ENCODE assay signal across 13 mouse cellular contexts in genomic region chr6:90760886-90761285, GRCm38 (mm10).
A peak's percentile ranks its signal among the peaks of the same experiment; 100 is the strongest.
DNase-seq lines count a peak whose midpoint lies in the region; ATAC-seq and TF ChIP-seq lines count a peak whose summit lies in the region.
"Had no signal": no experiment of that assay in that cellular context is flagged by ENCODE, and none has a peak within 500 bp of the region (broad histone marks: within the 10 kb centered on the region; RNA-seq: fewer than 3 reads in every experiment).

No protein-coding gene starts in this region.

- TF ChIP-seq EP300 in MEL (IDR thresholded peaks at IDR 0.05; ENCODE audit: low read depth in 1 of 2, low read length in 2 of 2), result no peak

- no peak for TF ChIP-seq RAD21 in MEL (IDR thresholded peaks at IDR 0.05; ENCODE audit: low read depth, low read length)

- no peak for DNase-seq in gastrocnemius, adult 2 months
- DNase-seq in gastrocnemius, postnatal 36 days, result no peak
- no peak for DNase-seq in lung, postnatal 14 days
- DNase-seq in MEL (ENCODE audit: low read depth, low spot score), result peak; percentile 55
- no peak for DNase-seq in thymus, postnatal 0 days (ENCODE audit: low spot score)
- DNase-seq: adrenal gland, postnatal 14 days; kidney, postnatal 10 days had no signal

- WGBS in lung, embryonic 15.5 days, result 58% methylated on average over 5 of the region's 5 CpGs

- no peak for TF ChIP-seq CTCF in gastrocnemius, adult 2 months (IDR thresholded peaks at IDR 0.05)
- TF ChIP-seq CTCF in MEL (IDR thresholded peaks at IDR 0.05 in 2 of 3, conservative IDR thresholded peaks at IDR 0.05 in 1 of 3; ENCODE audit: control insufficient read depth in 1 of 3, insufficient read depth in 1 of 3, low read depth in 2 of 3, low read length in 3 of 3, poor library complexity in 1 of 3, severe bottlenecking in 1 of 3), result no peak
- TF ChIP-seq CTCF in embryonic fibroblast, embryonic 13.5 days (IDR thresholded peaks at IDR 0.05; ENCODE audit: borderline replicate concordance, insufficient read depth, low read length), result no peak

- H3K27ac ChIP-seq in gastrocnemius, adult 2 months, result peak overlapping the region; percentile 88
- H3K27ac ChIP-seq in lung, embryonic 15.5 days, result peak overlapping the region; percentile 35
- no peak overlapping the region; the same call in 1 of the 2 replicates for H3K27ac ChIP-seq in MEL (ENCODE audit: control insufficient read depth, low read depth, low read length)
- H3K27ac ChIP-seq in embryonic fibroblast, embryonic 13.5 days (ENCODE audit: insufficient read depth, low read length), result 0 out of 2 replicates have a peak overlapping the region, but pooled peaks have one; percentile 9
- H3K27ac ChIP-seq: embryonic facial prominence, embryonic 13.5 days; heart, adult 2 months had no signal

- no peak for ATAC-seq in lung, embryonic 15.5 days (ENCODE audit: borderline replicate concordance, extremely low read depth, low FRiP score, low TSS enrichment)
- ATAC-seq: forebrain, embryonic 14.5 days; intestine, embryonic 16.5 days had no signal

- no peak for TF ChIP-seq POLR2A in MEL (IDR thresholded peaks at IDR 0.05; ENCODE audit: control insufficient read depth in 1 of 2, insufficient read depth in 1 of 2, low read depth in 1 of 2, low read length in 2 of 2, poor library complexity in 1 of 2)
- TF ChIP-seq POLR2A in embryonic fibroblast, embryonic 13.5 days (IDR thresholded peaks at IDR 0.05; ENCODE audit: low read depth, low read length), result no peak

- no peaks in the 10 kb centered on the region; the same call in 1 of the 2 replicates for H3K79me2 ChIP-seq in MEL (ENCODE audit: control insufficient read depth, insufficient read depth, low read length, poor library complexity)

- H3K27me3 ChIP-seq in lung, embryonic 15.5 days, result no peaks in the 10 kb centered on the region
- H3K27me3 ChIP-seq in MEL (ENCODE audit: control insufficient read depth in 1 of 2, insufficient read depth in 2 of 2, low read length in 2 of 2), result no peaks in the 10 kb centered on the region
- H3K27me3 ChIP-seq: embryonic facial prominence, embryonic 13.5 days had no signal

- H3K4me1 ChIP-seq in lung, embryonic 15.5 days, result peaks cover 23% of the 10 kb centered on the region
- peaks cover 12 to 46% of the 10 kb centered on the region in 2 experiments for H3K4me1 ChIP-seq in MEL (ENCODE audit: control insufficient read depth in 1 of 2, insufficient read depth in 2 of 2, low read length in 2 of 2)
- 0 out of 2 replicates have a peak, but pooled peaks cover 5% of the 10 kb centered on the region for H3K4me1 ChIP-seq in embryonic fibroblast, embryonic 13.5 days (ENCODE audit: control insufficient read depth, insufficient read depth, low read length)

- no peaks in the 10 kb centered on the region for H3K36me3 ChIP-seq in lung, embryonic 15.5 days
- peaks cover 0 to 23% of the 10 kb centered on the region in 2 experiments; a peak in 2 of 4 replicates for H3K36me3 ChIP-seq in MEL (ENCODE audit: control insufficient read depth in 1 of 2, insufficient read depth in 2 of 2, low read length in 2 of 2)
- H3K36me3 ChIP-seq: embryonic facial prominence, embryonic 13.5 days had no signal

- no peak overlapping the region for H3K4me2 ChIP-seq in lung, embryonic 15.5 days
- H3K4me2 ChIP-seq: embryonic facial prominence, embryonic 13.5 days had no signal

- intact Hi-C loops in gastrocnemius, adult 2 months (cut with DNase I), result no loop called here
- intact Hi-C loops in gastrocnemius, postnatal 36 days (cut with DNase I), result no loop called here

- H3K4me3 ChIP-seq in gastrocnemius, adult 2 months, result peak overlapping the region; percentile 71
- no peak overlapping the region for H3K4me3 ChIP-seq in lung, embryonic 15.5 days
- H3K4me3 ChIP-seq in MEL (ENCODE audit: control insufficient read depth in 1 of 2, insufficient read depth in 1 of 2, low read depth in 2 of 2, low read length in 2 of 2), result no peak overlapping the region
- H3K4me3 ChIP-seq in embryonic fibroblast, embryonic 13.5 days (ENCODE audit: insufficient read depth, low read length), result no peak overlapping the region
- H3K4me3 ChIP-seq: embryonic facial prominence, embryonic 13.5 days; heart, adult 2 months had no signal

- H3K9me3 ChIP-seq in lung, embryonic 15.5 days, result no peaks in the 10 kb centered on the region
- no peaks in the 10 kb centered on the region for H3K9me3 ChIP-seq in MEL (replicated peaks; ENCODE audit: insufficient read depth, low read length)
- H3K9me3 ChIP-seq: embryonic facial prominence, embryonic 13.5 days had no signal

- H3K9ac ChIP-seq in lung, embryonic 15.5 days, result no peak overlapping the region
- 0 out of 2 replicates have a peak overlapping the region, but pooled peaks have one; percentile 21 for H3K9ac ChIP-seq in MEL (ENCODE audit: control insufficient read depth, low read depth, low read length, poor library complexity, severe bottlenecking)
- H3K9ac ChIP-seq: embryonic facial prominence, embryonic 13.5 days had no signal

TF ChIP-seq in MEL, 35 proteins besides CTCF, POLR2A, EP300 and RAD21:
- no peak for TF ChIP-seq ZC3H11A (IDR thresholded peaks at IDR 0.05; ENCODE audit: low read depth, low read length)
